Comparison of ENCODE assay signal across 8 mouse cellular contexts in genomic region chr5:136199526-136199925, GRCm38 (mm10). TPM values are rescaled to one million over a fixed set of nuclear protein-coding genes. Genes with fewer than 3 reads are reported as not detected.
A peak's percentile ranks its signal among the peaks of the same experiment; 100 is the strongest.
DNase-seq lines count a peak whose midpoint lies in the region; ATAC-seq lines count a peak whose summit lies in the region.

No protein-coding gene starts in this region.

- peaks cover 27% of the 10 kb centered on the region for H3K36me3 ChIP-seq in embryonic facial prominence, embryonic 15.5 days
- H3K36me3 ChIP-seq in midbrain, embryonic 13.5 days, result peaks cover 27% of the 10 kb centered on the region

- peak overlapping the region; percentile 85 for H3K4me2 ChIP-seq in embryonic facial prominence, embryonic 15.5 days (replicated peaks)
- H3K4me2 ChIP-seq in midbrain, embryonic 13.5 days (replicated peaks), result peak overlapping the region; percentile 86

- peak overlapping the region; percentile 95 for H3K4me3 ChIP-seq in embryonic facial prominence, embryonic 15.5 days (replicated peaks)
- H3K4me3 ChIP-seq in midbrain, embryonic 13.5 days (replicated peaks), result peak overlapping the region; percentile 99

- DNase-seq in 3T3-L1 (ENCODE audit: low read depth, low spot score), result peak; percentile 57
- DNase-seq in CD4-positive helper T cell, adult 2 months (ENCODE audit: low read depth, low spot score), result peak; percentile 26
- peak; percentile 29 for DNase-seq in kidney, adult 11 months
- no peak for DNase-seq in gastrocnemius, postnatal 14 days
- no peak for DNase-seq in spleen, postnatal 14 days (ENCODE audit: low spot score in 2 of 2)
- DNase-seq in thymus, postnatal 4 days, result no peak

- peak overlapping the region; percentile 82; the same call in 1 of the 2 replicates for H3K27ac ChIP-seq in embryonic facial prominence, embryonic 15.5 days (replicated peaks)
- peak overlapping the region; percentile 81 for H3K27ac ChIP-seq in midbrain, embryonic 13.5 days

- ATAC-seq in embryonic facial prominence, embryonic 15.5 days (ENCODE audit: insufficient number of reproducible peaks, low FRiP score, low TSS enrichment, low read depth), result no peak
- no peak for ATAC-seq in midbrain, embryonic 13.5 days

- no peaks in the 10 kb centered on the region for H3K27me3 ChIP-seq in embryonic facial prominence, embryonic 15.5 days
- H3K27me3 ChIP-seq in midbrain, embryonic 13.5 days, result no peaks in the 10 kb centered on the region

- WGBS in embryonic facial prominence, embryonic 15.5 days, result 27% methylated on average over 11 of the region's 11 CpGs
- 20% methylated on average over 11 of the region's 11 CpGs for WGBS in midbrain, embryonic 13.5 days

- no peak overlapping the region for H3K9ac ChIP-seq in embryonic facial prominence, embryonic 15.5 days
- H3K9ac ChIP-seq in midbrain, embryonic 13.5 days (replicated peaks), result peak overlapping the region; percentile 73

- peaks cover 11% of the 10 kb centered on the region for H3K4me1 ChIP-seq in embryonic facial prominence, embryonic 15.5 days
- H3K4me1 ChIP-seq in midbrain, embryonic 13.5 days (replicated peaks), result peaks cover 17% of the 10 kb centered on the region

- no peaks in the 10 kb centered on the region for H3K9me3 ChIP-seq in embryonic facial prominence, embryonic 15.5 days (replicated peaks)
- H3K9me3 ChIP-seq in midbrain, embryonic 13.5 days, result no peaks in the 10 kb centered on the region

- intact Hi-C loops in gastrocnemius, postnatal 14 days (cut with DNase I; ENCODE audit: low total_unique reads), result no loop called here

RNA-seq across cellular contexts. Expression of gene Prkrip1, which starts 0.8 kb away (rescaled TPM):
- 50.3 and 52.2 TPM in 2 replicates for polyA plus RNA-seq in embryonic facial prominence, embryonic 15.5 days (2015; fragmentation: Nextera tagmentation; extraction: Ambion mirVana)
- polyA plus RNA-seq in midbrain, embryonic 13.5 days (2015; fragmentation: Nextera tagmentation; extraction: Ambion mirVana), result 68.4 and 70.2 TPM in 2 replicates
- total RNA-seq in gastrocnemius, postnatal 14 days (2021), result 10 to 100 TPM; 24.2 to 25.1 TPM

RNA-seq across cellular contexts. Expression of gene Orai2, which starts 29.0 kb away (rescaled TPM):
- polyA plus RNA-seq in embryonic facial prominence, embryonic 15.5 days (2015; fragmentation: Nextera tagmentation; extraction: Ambion mirVana), result 17.1 and 18.3 TPM in 2 replicates
- polyA plus RNA-seq in midbrain, embryonic 13.5 days (2015; fragmentation: Nextera tagmentation; extraction: Ambion mirVana), result 30.6 and 31.0 TPM in 2 replicates
- 1 to 10 TPM; 2.7 to 3.2 TPM for total RNA-seq in gastrocnemius, postnatal 14 days (2021)

RNA-seq across cellular contexts. Expression of gene Sh2b2, which starts 46.8 kb away (rescaled TPM):
- polyA plus RNA-seq in embryonic facial prominence, embryonic 15.5 days (2015; fragmentation: Nextera tagmentation; extraction: Ambion mirVana), result 8.2 and 9.1 TPM in 2 replicates
- polyA plus RNA-seq in midbrain, embryonic 13.5 days (2015; fragmentation: Nextera tagmentation; extraction: Ambion mirVana), result 20.3 and 25.6 TPM in 2 replicates
- total RNA-seq in gastrocnemius, postnatal 14 days (2021), result 1 to 10 TPM; 4.6 to 8.0 TPM

Comparison
In these comparisons a context has a peak if more than half of its experiments do, and no peak if none do; other contexts are left out.
1. DNase-seq: peak in 3T3-L1 (single experiment), CD4-positive helper T cell, adult 2 months (single experiment) and kidney, adult 11 months (single experiment); none in gastrocnemius, postnatal 14 days (single experiment), spleen, postnatal 14 days (0 of 2) and thymus, postnatal 4 days (single experiment).